Mouse (Mus musculus): ENCODE measurements around the gene Pcbp4. TPM values are rescaled to one million over a fixed set of nuclear protein-coding genes. Genes with fewer than 3 reads are reported as not detected.
A peak's percentile ranks its signal among the peaks of the same experiment; 100 is the strongest.

The Pcbp4 gene
- polyA plus RNA-seq, 1 experiment = 33.5 TPM

DNA sequence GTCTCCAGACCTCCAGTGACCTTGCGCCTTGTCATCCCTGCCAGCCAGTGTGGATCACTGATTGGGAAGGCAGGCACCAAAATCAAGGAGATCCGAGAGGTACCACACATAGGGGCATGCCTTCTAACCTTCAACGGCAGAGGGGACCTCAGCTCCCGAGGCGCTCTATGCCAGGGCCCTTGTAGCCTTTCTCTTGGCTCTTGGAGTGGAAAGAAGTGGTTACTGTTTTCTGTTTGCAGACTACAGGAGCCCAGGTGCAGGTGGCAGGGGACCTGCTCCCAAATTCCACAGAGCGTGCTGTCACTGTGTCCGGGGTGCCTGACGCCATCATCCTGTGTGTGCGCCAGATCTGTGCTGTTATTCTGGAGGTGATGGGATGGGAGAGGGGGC lies 7.9 kb downstream of the Pcbp4 start:
- Histone ChIP-seq H3K9me3 (0 out of 2 replicates have a peak, but pooled peaks cover 4% of the 10 kb centered on the region), H3K4me1 (peaks cover 53% of the 10 kb centered on the region), H3K4me3 (replicated peaks) (no peak overlapping the region), H3K36me3 (replicated peaks; ENCODE audit: low read length) (no peaks in the 10 kb centered on the region), H3K27me3 (replicated peaks) (peaks cover 94% of the 10 kb centered on the region)
- TF ChIP-seq GATA1 (IDR thresholded peaks at IDR 0.05; ENCODE audit: borderline replicate concordance, low read length) = no peak
- TF ChIP-seq FLI1 (IDR thresholded peaks at IDR 0.05; ENCODE audit: low read length) = no peak

DNA sequence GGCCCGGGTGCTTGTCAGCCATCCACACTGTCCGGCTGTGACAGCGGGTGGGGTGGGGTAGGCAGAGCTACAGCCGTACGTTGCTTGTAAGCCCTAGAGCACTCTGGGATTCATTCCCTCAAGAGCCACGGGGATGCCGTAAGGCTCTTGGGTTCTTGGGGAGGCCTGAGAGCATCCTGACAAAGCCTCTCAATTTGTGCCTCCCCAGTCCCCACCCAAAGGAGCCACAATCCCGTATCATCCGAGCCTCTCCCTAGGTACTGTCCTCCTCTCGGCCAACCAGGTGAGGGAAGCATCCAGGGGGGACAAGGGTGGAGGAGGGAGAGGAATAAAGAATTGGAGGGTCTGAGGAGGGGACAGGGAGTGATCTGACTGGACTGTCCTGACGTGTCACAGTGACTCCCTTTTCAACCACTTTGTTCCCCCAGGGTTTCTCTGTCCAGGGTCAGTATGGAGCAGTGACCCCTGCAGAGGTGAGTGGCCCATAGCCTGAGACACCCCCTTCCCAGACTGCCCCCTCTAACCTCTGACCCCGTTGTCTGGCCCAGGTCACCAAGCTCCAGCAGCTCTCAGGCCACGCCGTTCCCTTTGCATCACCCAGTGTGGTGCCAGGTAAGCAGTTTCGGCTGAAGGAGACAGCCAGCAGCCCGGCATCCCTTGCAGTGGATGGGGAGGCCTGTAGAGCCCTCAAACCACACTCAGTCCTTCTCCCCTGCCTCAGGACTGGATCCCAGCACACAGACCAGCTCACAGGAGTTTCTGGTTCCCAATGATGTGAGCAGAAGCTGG lies 8.7 kb downstream of the Pcbp4 start:
- peaks cover 48% of the 10 kb centered on the region for H3K4me1 ChIP-seq
- TF ChIP-seq GATA1 (IDR thresholded peaks at IDR 0.05; ENCODE audit: borderline replicate concordance, low read length) = no peak
- TF ChIP-seq FLI1 (IDR thresholded peaks at IDR 0.05; ENCODE audit: low read length) = no peak
- H3K9me3 ChIP-seq = 0 out of 2 replicates have a peak, but pooled peaks cover 4% of the 10 kb centered on the region
- no peaks in the 10 kb centered on the region for H3K36me3 ChIP-seq (replicated peaks; ENCODE audit: low read length)
- no peak overlapping the region for H3K4me3 ChIP-seq (replicated peaks)
- peaks cover 92% of the 10 kb centered on the region for H3K27me3 ChIP-seq (replicated peaks)

DNA sequence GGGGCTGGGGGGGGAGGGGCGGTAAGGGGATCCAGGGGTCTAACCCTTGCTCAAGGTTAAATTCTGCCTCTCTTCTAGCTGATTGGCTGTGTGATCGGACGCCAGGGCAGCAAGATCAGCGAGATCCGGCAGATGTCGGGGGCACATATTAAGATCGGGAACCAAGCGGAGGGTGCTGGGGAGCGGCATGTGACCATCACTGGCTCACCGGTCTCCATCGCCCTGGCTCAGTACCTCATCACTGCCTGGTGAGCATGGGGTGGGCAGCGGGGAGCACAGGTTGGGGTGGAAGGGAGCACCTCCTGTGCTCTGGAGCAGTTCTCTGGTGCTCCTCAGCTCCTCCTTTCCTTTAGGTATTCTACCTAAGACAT lies 9.3 kb downstream of the Pcbp4 start:
- Histone ChIP-seq H3K4me3 (replicated peaks) (no peak overlapping the region), H3K27me3 (replicated peaks) (peaks cover 91% of the 10 kb centered on the region), H3K4me1 (peaks cover 48% of the 10 kb centered on the region), H3K36me3 (replicated peaks; ENCODE audit: low read length) (no peaks in the 10 kb centered on the region), H3K9me3 (0 out of 2 replicates have a peak, but pooled peaks cover 4% of the 10 kb centered on the region)
- TF ChIP-seq FLI1 (IDR thresholded peaks at IDR 0.05; ENCODE audit: low read length) (no peak), GATA1 (IDR thresholded peaks at IDR 0.05; ENCODE audit: borderline replicate concordance, low read length) (no peak)

DNA sequence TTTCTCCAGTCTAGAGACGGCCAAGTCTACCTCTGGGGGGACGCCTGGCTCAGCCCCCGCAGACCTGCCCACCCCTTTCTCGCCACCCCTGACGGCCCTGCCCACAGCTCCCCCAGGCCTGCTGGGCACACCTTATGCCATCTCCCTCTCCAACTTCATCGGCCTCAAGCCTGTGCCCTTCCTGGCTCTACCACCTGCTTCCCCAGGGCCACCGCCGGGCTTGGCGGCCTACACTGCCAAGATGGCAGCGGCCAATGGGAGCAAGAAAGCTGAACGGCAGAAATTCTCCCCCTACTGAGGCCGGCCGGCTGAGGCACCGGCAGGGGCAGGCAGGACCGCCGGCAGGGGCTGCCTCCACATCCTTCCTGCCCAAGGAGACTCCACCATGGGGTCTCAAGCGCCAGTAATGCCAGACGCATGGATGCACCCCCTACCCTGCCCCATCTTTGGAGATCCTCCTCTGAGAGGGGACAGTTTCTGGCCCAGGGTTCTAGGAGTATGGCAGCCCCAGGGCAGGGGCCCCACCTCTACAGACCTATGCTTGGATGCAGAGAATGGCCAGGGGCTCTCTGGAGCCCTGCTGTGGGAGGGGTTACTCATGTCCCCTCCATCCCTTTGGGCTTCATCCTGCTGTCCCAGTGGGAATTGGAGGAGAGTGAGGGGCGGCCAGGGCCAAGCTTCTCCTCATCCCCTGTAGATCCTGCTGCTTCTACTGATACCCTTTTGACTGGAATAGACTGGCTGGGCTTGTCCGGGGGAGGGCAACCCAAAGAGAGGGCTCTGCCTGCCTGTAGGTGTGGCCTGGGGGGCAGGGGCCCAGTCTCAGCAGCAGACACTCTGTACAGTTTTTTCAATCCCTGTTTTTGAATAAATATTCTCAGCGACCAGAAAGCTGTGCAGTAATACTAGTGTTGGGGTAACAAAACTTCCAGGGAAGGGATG lies 10.3 kb downstream of the Pcbp4 start:
- peaks cover 42% of the 10 kb centered on the region for H3K4me1 ChIP-seq
- 0 out of 2 replicates have a peak, but pooled peaks cover 4% of the 10 kb centered on the region for H3K9me3 ChIP-seq
- H3K36me3 ChIP-seq (replicated peaks; ENCODE audit: low read length) = no peaks in the 10 kb centered on the region
- H3K4me3 ChIP-seq (replicated peaks) = no peak overlapping the region
- TF ChIP-seq FLI1 (IDR thresholded peaks at IDR 0.05; ENCODE audit: low read length) = no peak
- TF ChIP-seq GATA1 (IDR thresholded peaks at IDR 0.05; ENCODE audit: borderline replicate concordance, low read length) = no peak
- H3K27me3 ChIP-seq (replicated peaks) = peaks cover 87% of the 10 kb centered on the region

DNA sequence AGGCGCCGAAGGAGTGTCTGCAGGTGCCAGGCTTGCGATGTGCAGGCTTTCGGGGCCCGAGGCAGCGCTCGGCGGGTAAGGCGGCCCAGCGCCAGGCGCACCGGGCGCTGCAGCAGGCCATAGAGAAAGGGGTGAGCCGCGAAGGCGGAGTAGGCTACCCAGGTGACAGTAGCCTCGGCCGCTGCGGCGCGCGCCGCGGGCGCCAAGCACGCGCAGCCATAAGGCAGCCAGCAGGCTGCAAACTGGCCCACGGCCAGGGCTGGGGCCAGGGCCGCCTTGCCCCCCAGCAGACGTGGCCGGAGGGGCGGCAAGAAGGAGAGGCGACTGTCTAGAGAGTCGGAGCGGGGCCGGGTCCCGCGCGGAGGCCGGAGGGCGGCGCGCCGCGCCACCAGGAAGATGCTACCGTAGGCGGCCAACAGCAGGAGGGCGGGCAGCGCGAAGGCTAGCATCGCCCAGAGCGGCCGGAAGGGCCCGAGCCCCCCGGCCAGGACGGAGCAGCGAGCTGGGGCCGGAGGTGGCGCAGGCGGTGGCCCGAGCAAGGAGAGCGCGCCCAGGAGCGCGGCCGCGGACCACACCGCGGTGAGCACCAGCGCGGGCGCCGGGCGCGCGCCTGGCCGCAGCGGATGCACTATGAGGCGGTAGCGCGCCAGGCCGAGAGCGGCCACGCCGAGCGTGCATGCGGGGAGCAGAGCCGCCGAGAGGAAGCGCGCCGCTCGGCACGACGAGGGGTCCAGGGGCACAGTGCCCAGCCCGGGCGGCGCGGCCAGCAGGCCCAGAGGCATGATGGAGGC lies 11.9 kb downstream of the Pcbp4 start:
- peaks cover 73% of the 10 kb centered on the region for H3K27me3 ChIP-seq (replicated peaks)
- no peaks in the 10 kb centered on the region for H3K36me3 ChIP-seq (replicated peaks; ENCODE audit: low read length)
- H3K4me1 ChIP-seq = peaks cover 37% of the 10 kb centered on the region
- TF ChIP-seq FLI1 (IDR thresholded peaks at IDR 0.05; ENCODE audit: low read length) (no peak), GATA1 (IDR thresholded peaks at IDR 0.05; ENCODE audit: borderline replicate concordance, low read length) (no peak)
- peak overlapping the region; percentile 92 for H3K4me3 ChIP-seq (replicated peaks)
- 0 out of 2 replicates have a peak, but pooled peaks cover 4% of the 10 kb centered on the region for H3K9me3 ChIP-seq

DNA sequence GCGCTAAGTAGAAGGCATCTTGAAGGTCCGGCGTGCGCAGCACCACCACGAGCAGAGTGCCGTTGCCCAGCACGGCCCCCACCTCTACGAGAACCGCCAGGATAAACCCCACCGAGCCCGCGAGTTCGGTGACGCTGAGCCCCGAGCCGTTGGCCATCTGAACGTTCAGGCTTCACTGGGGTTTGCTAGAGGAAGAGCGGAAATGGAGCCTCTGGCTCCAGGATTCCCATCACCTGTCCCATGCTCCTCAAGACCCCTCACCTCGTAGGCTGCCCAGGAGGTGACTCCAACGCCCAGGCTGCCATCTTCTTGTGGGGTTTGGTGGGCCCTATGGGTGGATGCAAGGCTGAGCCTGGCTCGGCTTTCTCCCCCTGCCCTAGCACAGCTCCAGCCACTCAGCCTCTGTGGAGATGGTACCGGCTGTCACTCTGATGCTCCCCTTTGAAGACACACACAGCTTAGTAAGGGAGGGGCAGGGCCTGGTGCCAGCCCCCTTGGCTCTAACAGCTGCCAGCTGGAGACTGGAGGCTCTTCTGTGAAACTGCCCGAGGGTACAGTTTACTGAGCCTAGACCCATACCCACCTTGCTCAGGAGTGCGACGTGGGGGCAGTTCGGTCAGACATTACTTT lies 12.6 kb downstream of the Pcbp4 start, which contains the start of gene Gpr62:
Gpr62 (minus strand) TSS at position 368 of the 630 bp plus-strand sequence.
- Histone ChIP-seq H3K27me3 (replicated peaks) (peaks cover 65% of the 10 kb centered on the region), H3K9me3 (0 out of 2 replicates have a peak, but pooled peaks cover 4% of the 10 kb centered on the region), H3K4me1 (peaks cover 39% of the 10 kb centered on the region), H3K36me3 (replicated peaks; ENCODE audit: low read length) (no peaks in the 10 kb centered on the region), H3K4me3 (replicated peaks) (peak within 1 kb of the TSS; percentile 92)
- TF ChIP-seq GATA1 (IDR thresholded peaks at IDR 0.05; ENCODE audit: borderline replicate concordance, low read length) = no peak
- no peak for TF ChIP-seq FLI1 (IDR thresholded peaks at IDR 0.05; ENCODE audit: low read length)

DNA sequence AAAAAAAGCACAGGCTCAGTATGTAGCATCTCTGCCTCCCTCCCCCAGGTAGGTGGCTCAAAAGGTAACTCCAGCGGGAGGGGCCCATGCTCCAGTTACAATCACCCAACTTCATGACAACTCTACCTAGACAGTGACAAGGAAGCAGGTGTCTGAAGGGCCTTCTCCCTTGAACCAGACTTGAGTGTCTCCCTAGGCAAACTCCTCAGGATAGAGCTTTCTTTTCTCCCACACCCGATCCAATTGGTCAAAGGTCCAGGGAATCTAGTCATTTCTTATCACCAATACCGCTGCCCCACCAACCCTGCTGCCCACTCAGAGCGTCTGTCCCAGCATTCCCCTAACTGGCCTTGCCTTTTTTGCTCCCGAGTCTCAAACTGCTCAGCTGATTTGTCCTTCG lies 13.6 kb downstream of the Pcbp4 start:
- Histone ChIP-seq H3K4me3 (replicated peaks) (no peak overlapping the region), H3K4me1 (peaks cover 49% of the 10 kb centered on the region), H3K36me3 (replicated peaks; ENCODE audit: low read length) (no peaks in the 10 kb centered on the region), H3K9me3 (0 out of 2 replicates have a peak, but pooled peaks cover 4% of the 10 kb centered on the region), H3K27me3 (replicated peaks) (peaks cover 57% of the 10 kb centered on the region)
- TF ChIP-seq FLI1 (IDR thresholded peaks at IDR 0.05; ENCODE audit: low read length) (no peak), GATA1 (IDR thresholded peaks at IDR 0.05; ENCODE audit: borderline replicate concordance, low read length) (no peak)

DNA sequence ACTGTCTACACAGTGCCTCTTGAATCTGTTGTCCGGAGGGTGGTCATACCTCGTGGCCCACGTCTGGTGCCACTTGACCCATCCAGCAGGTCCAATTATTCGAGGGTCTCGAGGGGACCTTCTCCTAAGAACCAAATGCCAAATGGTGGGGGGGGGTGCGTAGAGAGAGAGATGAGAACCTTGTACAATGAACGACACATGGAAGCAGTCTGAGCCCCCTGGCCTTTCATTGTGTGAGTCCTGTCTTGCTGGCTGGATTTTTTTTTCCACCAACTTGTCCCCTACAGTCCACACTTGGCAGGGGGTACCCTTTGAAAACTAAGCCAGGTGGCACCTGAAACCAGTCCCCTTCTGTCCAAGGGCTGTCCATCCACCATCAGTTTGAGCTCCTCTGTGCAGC lies 14.7 kb downstream of the Pcbp4 start:
- H3K27me3 ChIP-seq (replicated peaks) = peaks cover 48% of the 10 kb centered on the region
- H3K36me3 ChIP-seq (replicated peaks; ENCODE audit: low read length) = no peaks in the 10 kb centered on the region

More for the DNA sequence above, 14.7 kb downstream of the Pcbp4 start:
- peaks cover 59% of the 10 kb centered on the region for H3K4me1 ChIP-seq
- H3K4me3 ChIP-seq (replicated peaks) = no peak overlapping the region
- TF ChIP-seq GATA1 (IDR thresholded peaks at IDR 0.05; ENCODE audit: borderline replicate concordance, low read length) = no peak
- TF ChIP-seq FLI1 (IDR thresholded peaks at IDR 0.05; ENCODE audit: low read length) = no peak
- H3K9me3 ChIP-seq = 0 out of 2 replicates have a peak, but pooled peaks cover 4% of the 10 kb centered on the region

All from megakaryocyte, embryonic 14.5 days (primary cell).